Mouse (Mus musculus): ENCODE data around the gene Slc28a1. TPM values are rescaled to one million over a fixed set of nuclear protein-coding genes. Genes with fewer than 3 reads are reported as not detected.

Gene Slc28a1
- polyA plus RNA-seq, 1 experiment = not detected

GRCm38 (mm10) chr7:81208944-81209343 lies 94.3 kb downstream of the Slc28a1 start:
- TF ChIP-seq CTCF (IDR thresholded peaks at IDR 0.05; ENCODE audit: insufficient read depth, low read depth, low read length) (peak; percentile 59), POLR2A (IDR thresholded peaks at IDR 0.05; ENCODE audit: insufficient read depth, low read depth, low read length) (no peak)
- Histone ChIP-seq H3K4me1 (ENCODE audit: control insufficient read depth, insufficient read depth, low read length) (peaks cover 19% of the 10 kb centered on the region), H3K4me3 (ENCODE audit: insufficient read depth, low read depth, low read length) (no peak overlapping the region), H3K27ac (ENCODE audit: insufficient read depth, low read depth, low read length) (no peak overlapping the region)
- WGBS = 48% methylated on average over 6 of the region's 6 CpGs

- H3K4me3 ChIP-seq (ENCODE audit: insufficient read depth, low read depth, low read length) = no peak overlapping the region
- TF ChIP-seq CTCF (IDR thresholded peaks at IDR 0.05; ENCODE audit: insufficient read depth, low read depth, low read length) = no peak
- TF ChIP-seq POLR2A (IDR thresholded peaks at IDR 0.05; ENCODE audit: insufficient read depth, low read depth, low read length) = no peak
- no peak overlapping the region for H3K27ac ChIP-seq (ENCODE audit: insufficient read depth, low read depth, low read length)
- WGBS = 64% methylated on average over 12 of the region's 12 CpGs
- peaks cover 20% of the 10 kb centered on the region for H3K4me1 ChIP-seq (ENCODE audit: control insufficient read depth, insufficient read depth, low read length)
Measured at GRCm38 (mm10) chr7:81209979-81210685, 95.5 kb downstream of the Slc28a1 start.

GRCm38 (mm10) chr7:81211760-81212159 lies 97.2 kb downstream of the Slc28a1 start:
- WGBS = 27% methylated on average over 8 of the region's 8 CpGs
- Histone ChIP-seq H3K27ac (ENCODE audit: insufficient read depth, low read depth, low read length) (no peak overlapping the region), H3K4me3 (ENCODE audit: insufficient read depth, low read depth, low read length) (no peak overlapping the region), H3K4me1 (ENCODE audit: control insufficient read depth, insufficient read depth, low read length) (peaks cover 20% of the 10 kb centered on the region)
- TF ChIP-seq CTCF (IDR thresholded peaks at IDR 0.05; ENCODE audit: insufficient read depth, low read depth, low read length) (no peak), POLR2A (IDR thresholded peaks at IDR 0.05; ENCODE audit: insufficient read depth, low read depth, low read length) (no peak)

- Histone ChIP-seq H3K4me3 (ENCODE audit: insufficient read depth, low read depth, low read length) (peak overlapping the region; percentile 60), H3K27ac (ENCODE audit: insufficient read depth, low read depth, low read length) (no peak overlapping the region), H3K4me1 (ENCODE audit: control insufficient read depth, insufficient read depth, low read length) (peaks cover 20% of the 10 kb centered on the region)
- TF ChIP-seq CTCF (IDR thresholded peaks at IDR 0.05; ENCODE audit: insufficient read depth, low read depth, low read length) (no peak), POLR2A (IDR thresholded peaks at IDR 0.05; ENCODE audit: insufficient read depth, low read depth, low read length) (no peak)
- 4% methylated on average over 22 of the region's 22 CpGs for WGBS
Measured at GRCm38 (mm10) chr7:81212261-81212681, 97.7 kb downstream of the Slc28a1 start.

GRCm38 (mm10) chr7:81212697-81213346 lies 98.2 kb downstream of the Slc28a1 start:
- Histone ChIP-seq H3K4me1 (ENCODE audit: control insufficient read depth, insufficient read depth, low read length) (peaks cover 20% of the 10 kb centered on the region), H3K4me3 (ENCODE audit: insufficient read depth, low read depth, low read length) (peak overlapping the region; percentile 60), H3K27ac (ENCODE audit: insufficient read depth, low read depth, low read length) (no peak overlapping the region)
- no peak for TF ChIP-seq POLR2A (IDR thresholded peaks at IDR 0.05; ENCODE audit: insufficient read depth, low read depth, low read length)
- no peak for TF ChIP-seq CTCF (IDR thresholded peaks at IDR 0.05; ENCODE audit: insufficient read depth, low read depth, low read length)
- WGBS = under 1% methylated on average over 57 of the region's 57 CpGs

GRCm38 (mm10) chr7:81213347-81214152 lies 99.0 kb downstream of the Slc28a1 start, which contains the start of gene Pde8a:
TSS of gene Pde8a (plus strand) at chr7:81213596.
- no peak within 1 kb of the TSS for H3K27ac ChIP-seq (ENCODE audit: insufficient read depth, low read depth, low read length)

GRCm38 (mm10) chr7:81214153-81214907 lies 99.7 kb downstream of the Slc28a1 start:
- no peak overlapping the region for H3K27ac ChIP-seq (ENCODE audit: insufficient read depth, low read depth, low read length)
- TF ChIP-seq POLR2A (IDR thresholded peaks at IDR 0.05; ENCODE audit: insufficient read depth, low read depth, low read length) (no peak), CTCF (IDR thresholded peaks at IDR 0.05; ENCODE audit: insufficient read depth, low read depth, low read length) (no peak)
- WGBS = 14% methylated on average over 40 of the region's 40 CpGs
- H3K4me3 ChIP-seq (ENCODE audit: insufficient read depth, low read depth, low read length) = peak overlapping the region; percentile 60
- H3K4me1 ChIP-seq (ENCODE audit: control insufficient read depth, insufficient read depth, low read length) = peaks cover 20% of the 10 kb centered on the region

More at GRCm38 (mm10) chr7:81213347-81214152, 99.0 kb downstream of the Slc28a1 start, which contains the start of gene Pde8a:
- peaks cover 20% of the 10 kb centered on the region for H3K4me1 ChIP-seq (ENCODE audit: control insufficient read depth, insufficient read depth, low read length)
- 3% methylated on average over 125 of the region's 128 CpGs for WGBS
- TF ChIP-seq CTCF (IDR thresholded peaks at IDR 0.05; ENCODE audit: insufficient read depth, low read depth, low read length) (no peak), POLR2A (IDR thresholded peaks at IDR 0.05; ENCODE audit: insufficient read depth, low read depth, low read length) (no peak)
- H3K4me3 ChIP-seq (ENCODE audit: insufficient read depth, low read depth, low read length) = peak within 1 kb of the TSS; percentile 60

- 92% methylated on average over 1 of the region's 1 CpGs for WGBS
- TF ChIP-seq CTCF (IDR thresholded peaks at IDR 0.05; ENCODE audit: insufficient read depth, low read depth, low read length) (no peak), POLR2A (IDR thresholded peaks at IDR 0.05; ENCODE audit: insufficient read depth, low read depth, low read length) (no peak)
- peaks cover 20% of the 10 kb centered on the region for H3K4me1 ChIP-seq (ENCODE audit: control insufficient read depth, insufficient read depth, low read length)
- no peak overlapping the region for H3K27ac ChIP-seq (ENCODE audit: insufficient read depth, low read depth, low read length)
- no peak overlapping the region for H3K4me3 ChIP-seq (ENCODE audit: insufficient read depth, low read depth, low read length)
Measured at GRCm38 (mm10) chr7:81215950-81216349, 101.4 kb downstream of the Slc28a1 start.
